Mouse (Mus musculus): ENCODE data around the gene Gal3st2b.
"Not testable (repeated sequence)": the region's sequence is repeated elsewhere in the genome, so short reads cannot be mapped to it uniquely, and the experiment has no call there.

The Gal3st2b gene

GRCm38 (mm10) chr1:93978287-93978686 is 60.2 kb downstream of the Gal3st2b start:
- DNase-seq (ENCODE audit: extremely low spot score) = not testable (repeated sequence)

GRCm38 (mm10) chr1:93980932-93981331 is 62.8 kb downstream of the Gal3st2b start:
- DNase-seq (ENCODE audit: extremely low spot score) = not testable (repeated sequence)

GRCm38 (mm10) chr1:93986167-93986566 is 68.1 kb downstream of the Gal3st2b start:
- no peak for DNase-seq (ENCODE audit: extremely low spot score)

GRCm38 (mm10) chr1:93988786-93989185 is 70.7 kb downstream of the Gal3st2b start:
- no peak for DNase-seq (ENCODE audit: extremely low spot score)

- not testable (repeated sequence) for DNase-seq (ENCODE audit: extremely low spot score)
Measured at GRCm38 (mm10) chr1:93990209-93990608, 72.1 kb downstream of the Gal3st2b start, which contains the start of gene Gal3st2c. TSS of gene Gal3st2c (plus strand) at chr1:93990509.

- DNase-seq (ENCODE audit: extremely low spot score) = not testable (repeated sequence)
Measured at GRCm38 (mm10) chr1:93991068-93991467, 73.0 kb downstream of the Gal3st2b start.

- DNase-seq (ENCODE audit: extremely low spot score) = not testable (repeated sequence)
Measured at GRCm38 (mm10) chr1:93991491-93991890, 73.4 kb downstream of the Gal3st2b start.

Data from embryo, embryonic 9.5 days (tissue).